Mouse (Mus musculus): ENCODE data around the gene Tmem51. TPM values are rescaled to one million over a fixed set of nuclear protein-coding genes. Genes with fewer than 3 reads are reported as not detected.

The Tmem51 gene
- total and polyA plus RNA-seq, 2 experiments from 2014 or later = 34.4 to 46.8 TPM

GRCm38 (mm10) chr4:142118522-142118921 is 34.4 kb upstream of the Tmem51 start:
- TF ChIP-seq EP300 (IDR thresholded peaks at IDR 0.05; ENCODE audit: low read depth) (no peak), CTCF (IDR thresholded peaks at IDR 0.05; ENCODE audit: low read depth) (no peak)
- Histone ChIP-seq H3K4me2 (ENCODE audit: low read depth, low read length) (no peak overlapping the region), H3K27me3 (ENCODE audit: control insufficient read depth, insufficient read depth, low read length) (no peaks in the 10 kb centered on the region), H3K27ac (ENCODE audit: low read depth) (no peak overlapping the region), H3K9me3 (replicated peaks; ENCODE audit: control insufficient read depth, low read length) (no peaks in the 10 kb centered on the region), H3K9ac (replicated peaks; ENCODE audit: low read depth, low read length) (no peak overlapping the region), H3K36me3 (replicated peaks; ENCODE audit: control insufficient read depth, insufficient read depth, low read length) (no peaks in the 10 kb centered on the region), H3K4me1 (ENCODE audit: control insufficient read depth, insufficient read depth) (0 out of 2 replicates have a peak, but pooled peaks cover 4% of the 10 kb centered on the region), H3K4me3 (ENCODE audit: low read depth, low read length) (no peak overlapping the region)
- DNase-seq (ENCODE audit: low spot score) (no peak), ATAC-seq (ENCODE audit: insufficient read depth, low read depth) (no peak)
- WGBS = 87% methylated on average over 7 of the region's 7 CpGs

GRCm38 (mm10) chr4:142117993-142118392 is 33.9 kb upstream of the Tmem51 start:
- Histone ChIP-seq H3K36me3 (replicated peaks; ENCODE audit: control insufficient read depth, insufficient read depth, low read length) (no peaks in the 10 kb centered on the region), H3K4me2 (ENCODE audit: low read depth, low read length) (no peak overlapping the region), H3K4me3 (ENCODE audit: low read depth, low read length) (no peak overlapping the region), H3K27me3 (ENCODE audit: control insufficient read depth, insufficient read depth, low read length) (no peaks in the 10 kb centered on the region), H3K27ac (ENCODE audit: low read depth) (no peak overlapping the region), H3K9me3 (replicated peaks; ENCODE audit: control insufficient read depth, low read length) (no peaks in the 10 kb centered on the region), H3K9ac (replicated peaks; ENCODE audit: low read depth, low read length) (no peak overlapping the region), H3K4me1 (ENCODE audit: control insufficient read depth, insufficient read depth) (0 out of 2 replicates have a peak, but pooled peaks cover 4% of the 10 kb centered on the region)
- DNase-seq (ENCODE audit: low spot score) (no peak), ATAC-seq (ENCODE audit: insufficient read depth, low read depth) (no peak)
- TF ChIP-seq CTCF (IDR thresholded peaks at IDR 0.05; ENCODE audit: low read depth) (no peak), EP300 (IDR thresholded peaks at IDR 0.05; ENCODE audit: low read depth) (no peak)
- 87% methylated on average over 12 of the region's 12 CpGs for WGBS

GRCm38 (mm10) chr4:142113306-142113705 is 29.2 kb upstream of the Tmem51 start:
- no peak overlapping the region for H3K27ac ChIP-seq (ENCODE audit: low read depth)
- 28% methylated on average over 8 of the region's 8 CpGs for WGBS
- no peak for TF ChIP-seq EP300 (IDR thresholded peaks at IDR 0.05; ENCODE audit: low read depth)
- TF ChIP-seq CTCF (IDR thresholded peaks at IDR 0.05; ENCODE audit: low read depth) = peak; percentile 94
- no peaks in the 10 kb centered on the region for H3K9me3 ChIP-seq (replicated peaks; ENCODE audit: control insufficient read depth, low read length)
- H3K36me3 ChIP-seq (replicated peaks; ENCODE audit: control insufficient read depth, insufficient read depth, low read length) = no peaks in the 10 kb centered on the region
- no peaks in the 10 kb centered on the region for H3K4me1 ChIP-seq (ENCODE audit: control insufficient read depth, insufficient read depth)
- H3K9ac ChIP-seq (replicated peaks; ENCODE audit: low read depth, low read length) = no peak overlapping the region
- no peak overlapping the region for H3K4me3 ChIP-seq (ENCODE audit: low read depth, low read length)
- ATAC-seq (ENCODE audit: insufficient read depth, low read depth) = no peak
- H3K4me2 ChIP-seq (ENCODE audit: low read depth, low read length) = no peak overlapping the region
- H3K27me3 ChIP-seq (ENCODE audit: control insufficient read depth, insufficient read depth, low read length) = no peaks in the 10 kb centered on the region
- DNase-seq (ENCODE audit: low spot score) = peak; percentile 65

GRCm38 (mm10) chr4:142103081-142103671 is 19.1 kb upstream of the Tmem51 start:
- no peaks in the 10 kb centered on the region; the same call in 1 of the 2 replicates for H3K4me1 ChIP-seq (ENCODE audit: control insufficient read depth, insufficient read depth)
- H3K4me2 ChIP-seq (ENCODE audit: low read depth, low read length) = no peak overlapping the region
- TF ChIP-seq CTCF (IDR thresholded peaks at IDR 0.05; ENCODE audit: low read depth) (no peak), EP300 (IDR thresholded peaks at IDR 0.05; ENCODE audit: low read depth) (no peak)
- H3K4me3 ChIP-seq (ENCODE audit: low read depth, low read length) = no peak overlapping the region
- DNase-seq (ENCODE audit: low spot score) (no peak), ATAC-seq (ENCODE audit: insufficient read depth, low read depth) (no peak)
- WGBS = 43% methylated on average over 12 of the region's 12 CpGs
- no peaks in the 10 kb centered on the region for H3K9me3 ChIP-seq (replicated peaks; ENCODE audit: control insufficient read depth, low read length)
- no peaks in the 10 kb centered on the region; the same call in 1 of the 2 replicates for H3K27me3 ChIP-seq (ENCODE audit: control insufficient read depth, insufficient read depth, low read length)
- H3K27ac ChIP-seq (ENCODE audit: low read depth) = no peak overlapping the region
- H3K9ac ChIP-seq (replicated peaks; ENCODE audit: low read depth, low read length) = no peak overlapping the region
- H3K36me3 ChIP-seq (replicated peaks; ENCODE audit: control insufficient read depth, insufficient read depth, low read length) = no peaks in the 10 kb centered on the region

- 4% methylated on average over 8 of the region's 8 CpGs for WGBS
- Histone ChIP-seq H3K27ac (ENCODE audit: low read depth) (no peak overlapping the region), H3K9ac (replicated peaks; ENCODE audit: low read depth, low read length) (no peak overlapping the region), H3K4me3 (ENCODE audit: low read depth, low read length) (no peak overlapping the region), H3K9me3 (replicated peaks; ENCODE audit: control insufficient read depth, low read length) (no peaks in the 10 kb centered on the region), H3K27me3 (ENCODE audit: control insufficient read depth, insufficient read depth, low read length) (no peaks in the 10 kb centered on the region; the same call in 1 of the 2 replicates), H3K36me3 (replicated peaks; ENCODE audit: control insufficient read depth, insufficient read depth, low read length) (no peaks in the 10 kb centered on the region), H3K4me2 (ENCODE audit: low read depth, low read length) (peak overlapping the region; percentile 32; the same call in 1 of the 2 replicates), H3K4me1 (ENCODE audit: control insufficient read depth, insufficient read depth) (peaks cover 4% of the 10 kb centered on the region; the same call in 1 of the 2 replicates)
- ATAC-seq (ENCODE audit: insufficient read depth, low read depth) (peak; percentile 56), DNase-seq (ENCODE audit: low spot score) (peak; percentile 81)
- peak; percentile 85 for TF ChIP-seq CTCF (IDR thresholded peaks at IDR 0.05; ENCODE audit: low read depth)
- TF ChIP-seq EP300 (IDR thresholded peaks at IDR 0.05; ENCODE audit: low read depth) = no peak
Observed at GRCm38 (mm10) chr4:142098303-142098702, 14.2 kb upstream of the Tmem51 start.

- DNase-seq (ENCODE audit: low spot score) = no peak
- no peaks in the 10 kb centered on the region for H3K36me3 ChIP-seq (replicated peaks; ENCODE audit: control insufficient read depth, insufficient read depth, low read length)
- H3K9me3 ChIP-seq (replicated peaks; ENCODE audit: control insufficient read depth, low read length) = no peaks in the 10 kb centered on the region
- no peak overlapping the region for H3K9ac ChIP-seq (replicated peaks; ENCODE audit: low read depth, low read length)
- ATAC-seq (ENCODE audit: insufficient read depth, low read depth) = no peak
- H3K27ac ChIP-seq (ENCODE audit: low read depth) = no peak overlapping the region
- peaks cover 4% of the 10 kb centered on the region; the same call in 1 of the 2 replicates for H3K4me1 ChIP-seq (ENCODE audit: control insufficient read depth, insufficient read depth)
- H3K27me3 ChIP-seq (ENCODE audit: control insufficient read depth, insufficient read depth, low read length) = no peaks in the 10 kb centered on the region; the same call in 1 of the 2 replicates
- WGBS = 29% methylated on average over 5 of the region's 5 CpGs
- TF ChIP-seq EP300 (IDR thresholded peaks at IDR 0.05; ENCODE audit: low read depth) = no peak
- H3K4me3 ChIP-seq (ENCODE audit: low read depth, low read length) = no peak overlapping the region
- H3K4me2 ChIP-seq (ENCODE audit: low read depth, low read length) = peak overlapping the region; percentile 32; the same call in 1 of the 2 replicates
Observed at GRCm38 (mm10) chr4:142097871-142098270, 13.8 kb upstream of the Tmem51 start.

All from heart, postnatal 0 days (tissue).